Mouse (Mus musculus): ENCODE measurements around the gene Vsir.

Gene Vsir

GRCm38 (mm10) chr10:60418137-60418536 lies 71.5 kb downstream of the Vsir start:
- peaks cover 5% of the 10 kb centered on the region; the same call in 1 of the 2 replicates for H3K27me3 ChIP-seq (ENCODE audit: insufficient read depth, low read length)
- no peak overlapping the region for H3K4me3 ChIP-seq (replicated peaks; ENCODE audit: low read length)
- H3K36me3 ChIP-seq (ENCODE audit: insufficient read depth, low read length) = no peaks in the 10 kb centered on the region
- TF ChIP-seq CTCF (conservative IDR thresholded peaks at IDR 0.05; ENCODE audit: low read length) = peak; percentile 93
- no peak for TF ChIP-seq POU5F1 (IDR thresholded peaks at IDR 0.05; ENCODE audit: borderline replicate concordance, low read length)
- no peaks in the 10 kb centered on the region for H3K9me3 ChIP-seq (ENCODE audit: low read length)
- peaks cover 18% of the 10 kb centered on the region for H3K4me1 ChIP-seq (replicated peaks; ENCODE audit: low read depth, low read length)

GRCm38 (mm10) chr10:60419624-60420023 lies 73.0 kb downstream of the Vsir start:
- no peak for TF ChIP-seq NANOG (IDR thresholded peaks at IDR 0.05; ENCODE audit: borderline replicate concordance, low read length)
- no peak for TF ChIP-seq POU5F1 (IDR thresholded peaks at IDR 0.05; ENCODE audit: borderline replicate concordance, low read length)
- TF ChIP-seq CTCF (conservative IDR thresholded peaks at IDR 0.05; ENCODE audit: low read length) = peak; percentile 74
- H3K27me3 ChIP-seq (ENCODE audit: insufficient read depth, low read length) = no peaks in the 10 kb centered on the region; the same call in 1 of the 2 replicates
- peaks cover 17% of the 10 kb centered on the region for H3K4me1 ChIP-seq (replicated peaks; ENCODE audit: low read depth, low read length)
- H3K9me3 ChIP-seq (ENCODE audit: low read length) = no peaks in the 10 kb centered on the region
- H3K36me3 ChIP-seq (ENCODE audit: insufficient read depth, low read length) = no peaks in the 10 kb centered on the region
- no peak overlapping the region for H3K4me3 ChIP-seq (replicated peaks; ENCODE audit: low read length)

All from E14TG2a.4 (cell line).